Mouse (Mus musculus): Measurements from ENCODE around the gene Wnk2.

DNA sequence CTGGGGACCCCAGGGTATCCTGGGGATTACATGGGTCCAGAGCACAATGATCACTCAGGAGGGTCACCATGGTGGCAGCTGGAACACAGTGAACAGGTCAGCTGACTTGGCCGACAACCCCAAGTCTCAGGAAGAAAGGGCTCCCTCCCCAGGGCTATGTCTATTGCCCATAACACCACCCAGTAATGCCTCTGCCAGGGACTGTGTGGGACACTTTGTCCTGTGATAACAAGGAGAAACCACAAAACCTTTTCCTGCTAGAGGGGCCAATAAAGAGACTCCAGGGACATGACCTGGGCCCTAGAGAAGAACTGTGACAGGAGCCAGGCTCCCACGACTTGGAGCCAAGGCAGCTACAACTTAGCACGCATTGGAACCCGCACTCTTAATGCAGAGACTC lies 51.0 kb downstream of the Wnk2 start:
- TF ChIP-seq TAL1 (IDR thresholded peaks at IDR 0.05; ENCODE audit: low read length) = no peak
- TF ChIP-seq GATA1 (IDR thresholded peaks at IDR 0.05; ENCODE audit: low read length) = no peak
